Comparison of ENCODE assay signal across 8 mouse cellular contexts in the genomic region with DNA sequence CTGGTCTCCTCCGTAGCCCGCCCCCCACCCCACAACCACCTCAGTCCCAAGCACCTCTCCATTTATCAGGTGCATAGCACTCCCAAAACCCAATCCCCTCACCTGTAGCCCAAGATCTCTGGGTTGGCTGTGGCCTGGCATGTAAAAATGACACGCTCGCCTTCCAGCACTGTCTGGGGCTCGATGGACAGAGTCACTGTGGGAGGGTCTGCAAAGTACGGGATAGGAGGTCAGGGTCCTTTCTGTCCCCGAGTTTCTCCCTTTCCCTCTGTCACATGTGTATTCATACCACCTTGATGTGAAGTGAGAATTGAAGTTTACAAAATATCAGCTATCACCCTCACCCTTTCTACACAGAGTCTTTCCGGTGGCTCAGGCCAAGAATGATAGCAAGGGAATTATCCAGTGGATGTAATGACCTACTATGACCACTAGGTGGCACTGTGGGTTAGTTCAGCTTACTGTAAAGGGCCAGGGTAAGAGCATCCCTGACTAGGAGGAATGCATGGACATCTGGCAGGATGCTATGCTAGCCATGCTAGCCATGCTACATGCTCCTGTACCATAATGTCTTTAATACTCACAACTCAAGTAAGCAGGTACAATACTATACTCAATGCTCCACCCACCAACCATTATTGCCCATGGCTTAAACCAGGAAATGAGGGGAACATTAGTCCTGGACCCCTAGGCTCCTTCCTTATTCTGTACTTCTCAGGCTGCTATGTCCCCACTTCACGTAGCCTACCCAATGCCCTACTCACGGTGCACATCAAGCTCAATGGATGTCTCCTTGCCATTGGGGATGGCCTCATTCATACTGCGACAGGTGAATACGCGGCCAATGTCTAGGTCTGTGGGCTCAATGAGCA.
A peak's percentile ranks its signal among the peaks of the same experiment; 100 is the strongest.
DNase-seq lines count a peak whose midpoint lies in the region; ATAC-seq and TF ChIP-seq lines count a peak whose summit lies in the region.

No protein-coding gene starts in this region.

- no peaks in the 10 kb centered on the region for H3K4me1 ChIP-seq in intestine, postnatal 0 days (replicated peaks; ENCODE audit: control insufficient read depth, insufficient read depth, low read length)
- peaks cover 7% of the 10 kb centered on the region for H3K4me1 ChIP-seq in midbrain, embryonic 12.5 days
- no peaks in the 10 kb centered on the region for H3K4me1 ChIP-seq in spleen, adult 2 months (ENCODE audit: control insufficient read depth, insufficient read depth, insufficient read length)

- no peak overlapping the region for H3K4me2 ChIP-seq in intestine, postnatal 0 days (replicated peaks; ENCODE audit: low read depth)
- H3K4me2 ChIP-seq in midbrain, embryonic 12.5 days (replicated peaks), result no peak overlapping the region

- H3K36me3 ChIP-seq in intestine, postnatal 0 days (ENCODE audit: control insufficient read depth, insufficient read depth), result peaks cover 10% of the 10 kb centered on the region; the same call in 1 of the 2 replicates
- H3K36me3 ChIP-seq in midbrain, embryonic 12.5 days, result peaks cover 40% of the 10 kb centered on the region
- H3K36me3 ChIP-seq in spleen, adult 2 months (ENCODE audit: control insufficient read depth, insufficient read depth, low read length), result no peaks in the 10 kb centered on the region

- TF ChIP-seq CTCF in intestine, postnatal 0 days (IDR thresholded peaks at IDR 0.05; ENCODE audit: low read depth), result peak; percentile 98
- peak; percentile 27; the same call in 1 of the 2 replicates for TF ChIP-seq CTCF in spleen, adult 2 months (IDR thresholded peaks at IDR 0.05; ENCODE audit: extremely low read depth, insufficient read depth, insufficient read length, insufficient replicate concordance)

- ATAC-seq in common myeloid progenitor, adult 5-6 weeks (replicated peaks; ENCODE audit: low read depth, poor library complexity, severe bottlenecking), result peak; percentile 90
- peak; percentile 43; the same call in 1 of the 2 replicates for ATAC-seq in intestine, postnatal 0 days
- peak; percentile 82 for ATAC-seq in midbrain, embryonic 12.5 days (ENCODE audit: low FRiP score, low read depth)

- no peak for TF ChIP-seq POLR2A in spleen, adult 2 months (IDR thresholded peaks at IDR 0.05; ENCODE audit: low read depth, low read length)

- peak; percentile 19 for DNase-seq in ovary, adult 18-20 months (ENCODE audit: low spot score)
- DNase-seq in ovary, postnatal 36 days (ENCODE audit: low spot score), result no peak
- peak; percentile 23 to 28 for DNase-seq in gastrocnemius, adult 8-10 months (ENCODE audit: low spot score in 2 of 2)
- peak; percentile 28 to 61 for DNase-seq in left cerebral cortex, postnatal 36 days (ENCODE audit: low spot score in 2 of 2)
- peak; percentile 22 to 35 for DNase-seq in spleen, adult 2 months (ENCODE audit: low read depth in 1 of 2, low spot score in 2 of 2)

- no peaks in the 10 kb centered on the region for H3K27me3 ChIP-seq in intestine, postnatal 0 days (replicated peaks; ENCODE audit: control insufficient read depth, insufficient read depth, low read length)
- no peaks in the 10 kb centered on the region for H3K27me3 ChIP-seq in midbrain, embryonic 12.5 days
- H3K27me3 ChIP-seq in spleen, adult 2 months (ENCODE audit: control insufficient read depth, insufficient read depth, low read length), result no peaks in the 10 kb centered on the region

- intact Hi-C loops in left cerebral cortex, postnatal 36 days (cut with DNase I), result loop anchor here (1.0 to 5.0 kb wide), 3 partner anchors 58 to 409 kb away; no protein-coding TSS in a partner anchor

- no peak overlapping the region for H3K9ac ChIP-seq in intestine, postnatal 0 days (ENCODE audit: low read depth, low read length)
- no peak overlapping the region for H3K9ac ChIP-seq in midbrain, embryonic 12.5 days (replicated peaks)

- H3K9me3 ChIP-seq in intestine, postnatal 0 days (ENCODE audit: control insufficient read depth), result no peaks in the 10 kb centered on the region
- H3K9me3 ChIP-seq in midbrain, embryonic 12.5 days, result no peaks in the 10 kb centered on the region

- no peak overlapping the region for H3K27ac ChIP-seq in intestine, postnatal 0 days (ENCODE audit: low read depth, low read length)
- H3K27ac ChIP-seq in midbrain, embryonic 12.5 days (replicated peaks), result no peak overlapping the region
- no peak overlapping the region for H3K27ac ChIP-seq in spleen, adult 2 months (ENCODE audit: insufficient read depth, low read length)

- H3K4me3 ChIP-seq in intestine, postnatal 0 days (ENCODE audit: low read depth, low read length), result no peak overlapping the region
- no peak overlapping the region for H3K4me3 ChIP-seq in midbrain, embryonic 12.5 days
- no peak overlapping the region for H3K4me3 ChIP-seq in spleen, adult 2 months (ENCODE audit: extremely low read depth, insufficient read depth, insufficient read length)

- 72% methylated on average over 13 of the region's 13 CpGs for WGBS in intestine, postnatal 0 days
- WGBS in midbrain, embryonic 12.5 days, result 73% methylated on average over 13 of the region's 13 CpGs
- WGBS in spleen, adult 2 months, result 71% methylated on average over 13 of the region's 13 CpGs
